Mouse (Mus musculus) layer of hippocampus, postnatal 25 days (tissue): ENCODE results near the gene Sfta2. TPM values are rescaled to one million over a fixed set of nuclear protein-coding genes. Genes with fewer than 3 reads are reported as not detected.
A peak's percentile ranks its signal among the peaks of the same experiment; 100 is the strongest.

Source experiments
- DNase-seq, 2 experiments: peaks; one replicate each; pipeline ENCODE4 v3.0.0; 2022; ENCODE audit warnings: mixed read lengths in 2 of 2, low spot score in 1 of 2; ENCODE audit errors: extremely low spot score in 1 of 2
- total RNA-seq, 2 experiments: library from RNA; stranded (reverse); gene quantifications; 2 replicates each; pipeline ENCODE4 v1.2.3; 2021

The Sfta2 gene
- total RNA-seq, 2 experiments from 2014 or later = not detected

DNA sequence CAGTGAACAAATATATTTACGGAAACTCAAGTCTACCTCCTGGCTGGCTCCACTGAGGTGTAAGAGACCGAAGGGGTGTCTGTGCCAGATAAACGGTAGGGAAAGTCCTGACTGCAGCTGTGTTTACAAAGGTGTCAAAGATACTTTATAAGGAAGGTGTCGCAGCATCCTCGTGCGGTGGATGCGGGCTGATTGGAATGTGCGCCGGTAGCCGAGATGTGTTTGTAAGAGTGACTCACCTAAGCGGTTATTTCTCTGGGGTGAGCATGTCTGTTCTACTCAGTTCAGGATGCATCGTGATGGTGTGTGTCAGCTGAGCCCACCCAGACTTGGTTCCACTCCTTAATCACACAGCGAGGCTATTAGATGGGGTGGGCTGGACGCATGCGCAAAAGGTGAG, 9.6 kb upstream of the Sfta2 start:
- no peak for DNase-seq

DNA sequence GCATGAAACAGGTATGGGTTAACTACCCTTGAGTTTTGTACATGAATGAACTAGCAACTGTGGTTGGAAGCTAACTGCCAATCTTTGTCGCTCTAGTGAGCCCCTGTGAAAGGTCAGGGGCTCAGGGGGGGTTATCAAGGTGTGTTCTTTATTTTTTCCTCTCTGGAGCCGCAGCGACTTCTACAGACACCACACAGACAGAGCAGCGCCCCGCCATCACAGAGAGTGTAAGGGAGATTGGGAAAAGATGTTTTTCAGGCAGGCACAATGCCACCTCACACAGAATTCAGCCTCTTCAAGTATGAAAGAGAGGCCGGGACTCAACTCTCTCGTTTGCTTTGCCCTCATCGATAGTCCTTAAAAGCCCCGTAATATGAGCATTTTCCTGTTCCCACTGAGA, 9.2 kb upstream of the Sfta2 start:
- no peak for DNase-seq

DNA sequence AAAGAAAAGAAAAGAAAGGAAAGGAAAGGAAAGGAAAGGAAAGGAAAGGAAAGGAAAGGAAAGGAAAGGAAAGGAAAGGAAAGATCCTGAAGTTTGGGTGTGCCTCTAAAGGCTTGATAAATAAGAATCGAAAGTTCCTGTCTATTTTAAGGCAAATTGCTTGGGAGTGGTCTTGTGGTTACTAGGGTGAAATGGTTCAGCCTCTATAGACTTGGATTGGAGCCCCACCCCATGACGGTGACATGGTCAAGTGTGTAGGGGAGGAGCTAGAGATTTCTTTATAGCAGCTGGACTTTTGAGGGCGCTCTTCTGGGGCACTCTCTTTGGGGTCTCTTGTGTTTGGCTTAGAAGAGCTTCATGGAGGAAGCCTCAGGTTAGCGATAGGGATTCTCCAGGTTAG, 7.6 kb upstream of the Sfta2 start:
- DNase-seq = no peak

DNA sequence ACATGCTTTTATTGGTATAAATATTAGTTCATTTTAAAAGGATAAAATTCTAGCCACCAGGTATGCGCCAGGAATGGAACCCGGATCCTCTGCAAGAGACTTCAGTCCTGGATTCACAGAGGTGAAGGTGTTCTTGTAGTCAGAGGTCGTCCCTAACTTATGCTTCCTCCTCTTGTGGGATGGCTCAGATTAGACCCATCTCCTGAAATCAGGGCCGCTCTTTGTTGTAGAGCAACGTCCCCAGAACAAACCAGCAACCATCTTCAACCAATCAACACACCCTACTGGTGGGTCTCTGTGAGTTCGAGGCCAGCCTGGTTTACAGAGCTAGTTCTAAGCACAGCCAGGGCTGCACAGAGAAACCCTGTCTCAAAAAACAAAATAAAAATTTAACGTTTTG, 6.9 kb upstream of the Sfta2 start:
- no peak for DNase-seq

DNA sequence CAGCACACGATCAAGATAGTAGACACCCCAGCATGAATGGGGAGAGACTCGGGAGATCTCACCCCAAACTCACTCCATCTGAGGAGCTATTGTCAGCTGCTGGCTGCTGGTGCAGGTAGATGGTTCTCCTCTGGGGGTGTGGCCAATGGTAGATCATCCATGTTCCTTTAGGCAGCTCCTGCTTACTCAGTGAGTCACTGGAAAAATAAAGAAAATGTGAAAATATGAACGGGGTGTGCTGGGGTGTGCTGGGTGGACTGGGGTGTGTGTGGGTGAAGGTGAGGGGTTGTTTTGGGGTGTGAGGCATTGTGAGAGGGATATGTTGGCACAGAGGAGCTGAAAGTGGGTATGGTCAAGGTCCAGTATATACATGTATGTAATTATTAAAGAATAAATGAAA, 4.0 kb upstream of the Sfta2 start:
- DNase-seq = no peak

DNA sequence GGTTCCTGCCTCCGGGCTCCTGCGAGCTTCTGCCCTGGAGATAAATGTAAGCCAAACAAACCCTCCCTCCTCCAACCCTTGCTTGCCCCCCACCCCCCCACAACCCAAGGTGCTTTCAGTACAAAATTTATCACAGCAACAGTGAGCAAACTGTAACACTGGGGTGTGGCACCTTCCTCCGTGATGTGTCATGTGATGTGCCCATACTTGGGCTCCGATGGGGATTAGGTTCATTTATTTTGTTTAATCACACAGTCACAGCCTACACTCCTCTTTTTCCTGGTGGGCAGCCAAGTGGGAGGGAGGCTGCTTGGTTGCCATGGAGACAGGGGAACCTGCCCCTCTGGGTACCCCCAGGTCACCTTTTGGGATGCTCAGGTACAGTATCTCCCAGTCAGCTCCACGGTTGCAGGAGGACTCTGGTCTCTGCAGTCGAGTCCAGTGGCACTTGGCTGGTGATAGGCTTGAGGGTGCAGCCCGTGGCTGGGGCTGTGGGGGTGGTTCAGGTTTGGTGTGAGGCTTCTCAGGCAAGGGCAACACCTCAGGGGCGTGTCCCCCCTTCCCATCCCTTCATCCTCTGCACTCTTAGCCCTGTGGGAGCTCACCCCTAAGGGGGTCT, 496 bp downstream of the Sfta2 start:
- no peak for DNase-seq

DNA sequence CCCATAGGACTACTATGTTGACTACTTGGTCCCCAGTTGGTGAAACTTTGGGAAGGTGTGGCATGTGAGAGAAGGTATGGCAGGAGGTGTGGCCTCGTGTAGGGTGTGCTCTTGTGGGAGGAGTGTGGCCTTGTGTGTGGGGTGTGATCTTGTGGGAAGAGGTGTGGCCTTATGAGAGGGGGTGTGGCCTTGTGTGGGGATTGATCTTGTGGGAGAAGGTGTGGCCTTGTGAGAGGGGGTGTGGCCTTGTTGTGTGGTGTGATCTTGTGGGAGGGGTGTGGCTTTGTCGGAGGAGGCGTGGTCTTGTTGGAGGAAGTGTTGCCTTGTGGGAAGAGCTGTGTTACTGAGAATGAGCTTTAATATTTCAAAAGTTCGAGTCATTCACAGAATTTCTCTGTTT, 15.8 kb downstream of the Sfta2 start:
- DNase-seq = no peak

DNA sequence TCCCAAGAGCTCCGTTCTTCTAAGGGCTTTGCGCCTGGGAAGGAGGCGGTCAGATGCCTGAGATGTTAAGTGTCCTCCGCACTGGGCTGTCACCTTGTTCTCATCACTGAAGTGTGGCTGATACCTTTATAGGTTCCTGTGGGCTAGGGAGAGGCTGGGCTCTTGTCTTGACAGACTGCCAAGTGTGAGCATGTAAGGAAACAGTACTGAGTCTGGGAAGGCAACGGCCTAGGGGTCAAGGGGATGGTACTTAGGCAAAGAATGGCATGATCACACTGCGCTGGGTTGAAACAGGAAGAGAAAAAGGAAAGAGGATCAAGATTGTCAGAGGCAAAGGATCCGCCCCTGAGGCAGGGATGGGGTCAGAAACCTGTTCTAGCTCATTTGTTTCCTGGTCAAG, 25.2 kb downstream of the Sfta2 start, which contains the start of gene Gm9573:
Gm9573 (minus strand) TSS at position 101 of the 400 bp plus-strand sequence.
- DNase-seq = no peak

DNA sequence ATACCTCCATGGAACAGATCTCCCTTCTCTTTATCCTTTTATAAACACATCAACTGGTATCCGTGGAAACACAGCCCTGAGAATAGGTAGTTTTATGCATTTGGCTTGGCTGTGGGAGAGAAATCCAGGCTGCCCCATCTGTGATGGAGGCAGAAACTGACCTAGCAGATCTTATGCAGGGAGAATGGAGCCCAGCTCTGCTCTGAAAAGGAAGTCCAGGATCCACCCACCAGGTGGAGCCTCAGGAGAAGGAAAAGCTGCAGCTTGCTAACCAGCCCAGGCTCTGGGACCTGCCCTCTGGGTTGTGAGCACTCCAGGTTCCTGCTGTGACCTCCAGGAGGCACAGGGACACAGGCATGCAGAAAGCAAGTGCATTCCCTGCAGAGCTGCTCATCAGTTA, 32.6 kb downstream of the Sfta2 start:
- DNase-seq = peak in 1 of 2 experiments; percentile 17

DNA sequence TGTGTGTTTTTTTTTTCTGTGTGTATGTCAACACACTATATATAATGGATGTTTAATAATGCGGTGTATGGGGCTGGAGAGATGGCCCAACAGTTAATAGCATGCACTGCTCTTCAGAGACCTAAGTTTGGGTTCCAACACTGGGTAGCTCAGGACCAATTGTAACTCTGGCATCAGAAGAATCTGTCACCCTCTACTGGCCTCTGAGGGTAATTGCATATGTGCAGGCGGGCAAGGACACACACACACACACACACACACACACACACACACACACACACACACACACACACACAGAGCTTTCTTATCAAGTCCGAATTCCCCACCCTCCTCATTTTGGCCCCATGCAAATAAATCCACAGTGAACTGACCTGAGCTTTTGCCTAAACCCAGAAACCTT, 33.9 kb downstream of the Sfta2 start:
- DNase-seq = no peak

DNA sequence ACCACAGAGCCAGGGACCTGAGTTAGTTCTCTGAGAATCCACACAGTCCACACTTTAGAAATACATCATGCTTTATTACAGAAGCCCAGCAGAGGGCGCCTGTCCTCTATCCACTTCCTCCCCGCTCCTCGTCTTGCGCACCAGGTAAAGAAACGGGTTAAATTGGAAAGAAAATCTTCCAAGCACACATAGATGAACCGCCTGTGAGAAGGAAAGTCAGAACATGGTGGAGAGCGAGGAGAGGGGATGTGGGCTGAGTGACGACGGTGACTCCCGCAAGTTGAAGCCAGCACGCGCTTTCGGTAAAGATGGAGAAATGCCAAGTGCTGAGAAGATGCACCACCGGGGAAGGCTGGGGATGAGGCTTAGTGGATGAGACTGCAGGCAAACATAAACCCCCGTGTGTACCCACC, 34.4 kb downstream of the Sfta2 start:
- peak; percentile 54 to 78 for DNase-seq

DNA sequence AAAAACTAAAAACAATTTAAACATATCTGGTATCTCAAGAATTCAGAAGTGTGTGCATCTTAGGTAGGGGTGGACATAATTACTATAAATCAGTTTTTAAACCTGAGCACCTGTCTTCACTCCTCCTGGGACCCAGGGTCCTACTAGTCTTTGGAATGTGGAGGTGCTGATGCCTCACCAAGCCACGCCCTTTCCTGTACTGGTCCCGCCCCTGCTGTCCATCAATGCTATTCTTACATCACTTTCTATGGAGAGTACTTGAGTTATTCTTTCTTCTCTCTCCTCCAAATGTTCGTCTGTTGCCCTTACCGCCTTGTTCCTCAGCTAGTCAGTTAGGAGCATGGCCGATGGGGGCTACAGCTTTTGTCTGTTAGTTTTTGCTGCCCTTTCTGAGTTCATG, 35.0 kb downstream of the Sfta2 start:
- no peak for DNase-seq

DNA sequence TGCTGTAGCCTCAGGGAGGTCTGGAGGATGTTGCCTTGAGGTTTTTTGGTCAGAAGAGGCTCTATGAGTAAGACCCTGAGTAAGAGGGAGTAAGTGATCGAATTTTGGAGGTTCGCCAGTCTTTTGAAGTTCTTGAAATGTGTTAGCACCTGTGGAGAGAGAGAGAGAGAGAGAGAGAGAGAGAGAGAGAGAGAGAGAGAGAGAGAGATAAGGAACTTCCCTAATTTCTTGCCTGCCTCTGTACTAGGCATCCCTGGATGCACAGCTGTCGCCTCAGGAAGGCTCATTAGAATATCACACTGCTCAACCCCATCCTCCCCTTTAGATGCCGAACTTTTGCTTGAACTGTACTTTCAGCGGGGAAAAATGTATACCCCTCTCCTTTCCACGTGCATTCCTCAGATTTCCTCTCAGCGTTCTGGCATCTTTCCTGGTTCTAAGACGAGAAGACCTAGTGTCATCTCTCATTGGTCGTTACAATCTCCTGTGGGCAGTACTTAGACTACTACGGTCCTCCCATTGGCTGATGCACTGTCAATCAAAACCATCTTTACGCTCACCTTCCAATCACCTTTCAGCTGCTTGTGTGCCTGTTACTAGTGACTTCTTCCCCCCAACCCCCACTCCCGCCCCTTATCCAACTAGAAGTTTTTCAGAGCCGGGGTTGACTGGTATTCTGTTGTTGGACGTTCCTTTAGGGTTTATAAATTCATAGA, 37.3 kb downstream of the Sfta2 start:
- peak in 1 of 2 experiments; percentile 45 for DNase-seq

DNA sequence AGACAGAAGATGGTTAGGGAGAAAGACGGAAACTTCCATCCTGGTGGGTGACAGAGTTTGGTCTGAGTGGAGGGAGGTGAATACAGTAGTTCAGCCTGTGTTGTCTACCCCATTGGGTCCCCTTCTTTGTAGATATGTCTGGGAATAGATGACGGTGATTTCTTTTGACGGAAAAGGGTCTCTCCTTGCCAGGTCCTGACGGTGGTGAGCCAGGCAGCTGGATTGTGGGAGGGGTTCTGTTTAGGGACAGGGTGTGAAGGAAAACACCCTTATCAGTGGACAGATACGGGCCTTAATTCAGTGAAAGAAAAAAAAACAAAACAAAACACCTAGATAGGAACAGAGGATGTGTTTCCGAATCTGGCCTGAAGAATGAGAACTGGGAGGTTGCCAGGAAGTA, 38.0 kb downstream of the Sfta2 start:
- no peak for DNase-seq

DNA sequence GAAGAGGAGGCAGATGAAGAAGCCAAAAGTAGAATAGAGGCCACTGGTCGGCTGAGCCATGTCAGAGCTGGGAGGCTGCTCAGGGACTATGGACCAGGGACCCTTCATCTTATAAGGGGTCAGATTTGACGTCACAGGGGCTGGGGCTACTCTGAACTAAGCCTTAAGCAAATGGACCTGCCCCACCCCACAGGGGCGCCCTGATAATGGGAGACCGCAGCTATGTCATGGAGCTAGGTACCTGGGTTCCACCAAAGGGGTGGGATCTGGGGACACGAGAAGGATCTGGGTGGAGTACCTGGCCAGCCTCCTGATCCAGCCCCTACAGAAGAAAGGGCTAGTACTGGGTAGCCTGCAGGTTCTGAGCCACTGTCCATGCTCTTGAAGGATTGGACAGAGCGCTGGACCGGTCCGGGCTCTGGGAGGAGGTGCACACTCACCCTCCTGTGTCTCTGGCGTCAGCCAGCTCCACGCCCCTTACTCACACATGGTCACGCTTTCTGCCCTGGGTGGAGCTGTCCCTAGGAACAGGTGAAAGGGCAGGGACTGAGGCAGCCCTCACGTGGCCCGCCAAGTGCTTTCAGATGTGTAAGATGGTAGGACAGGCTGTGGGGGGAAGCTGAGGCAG, 42.4 kb downstream of the Sfta2 start, which contains the start of gene Mucl3:
Mucl3 (minus strand) TSS at position 87 of the 628 bp plus-strand sequence.
- DNase-seq = no peak

DNA sequence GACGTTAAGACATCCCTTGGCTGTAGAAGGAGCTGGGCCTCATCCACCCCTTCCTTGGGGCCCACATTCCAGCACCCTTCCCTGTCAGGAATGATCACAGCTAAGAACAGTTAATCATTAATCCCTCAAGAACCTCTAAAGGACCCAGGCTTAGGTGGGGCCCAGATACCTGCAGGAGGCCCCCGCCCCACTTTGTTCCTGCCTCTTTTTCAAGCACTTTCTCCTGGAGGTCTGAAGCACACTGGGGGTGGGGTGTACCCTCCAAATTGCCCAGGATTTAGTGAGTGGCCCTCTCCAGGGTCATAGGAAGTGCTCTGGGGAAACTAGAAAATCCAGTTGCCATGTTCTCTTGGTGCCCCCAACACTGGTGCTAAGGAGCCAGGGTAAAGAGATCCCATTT, 48.1 kb downstream of the Sfta2 start:
- no peak for DNase-seq

DNA sequence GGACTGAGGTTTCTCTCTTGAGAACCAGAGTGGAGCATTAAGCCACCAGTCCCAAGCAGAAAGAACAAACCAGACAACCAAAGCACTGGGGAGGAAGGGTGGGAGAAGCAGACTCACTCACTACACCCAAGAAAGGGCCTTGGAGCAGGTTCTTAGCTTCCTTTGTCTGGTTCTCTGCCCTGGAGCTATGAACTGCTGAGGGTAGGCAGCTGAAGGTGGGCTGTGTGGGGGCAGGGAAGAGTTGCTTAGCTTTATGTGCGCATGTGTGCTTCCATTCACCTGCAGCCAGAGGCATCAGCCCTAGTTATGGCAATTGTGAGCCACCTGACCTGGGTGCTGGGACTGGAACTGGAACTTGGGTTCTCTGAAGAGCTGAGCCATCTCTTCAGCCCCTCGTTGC, 51.7 kb downstream of the Sfta2 start:
- no peak for DNase-seq

DNA sequence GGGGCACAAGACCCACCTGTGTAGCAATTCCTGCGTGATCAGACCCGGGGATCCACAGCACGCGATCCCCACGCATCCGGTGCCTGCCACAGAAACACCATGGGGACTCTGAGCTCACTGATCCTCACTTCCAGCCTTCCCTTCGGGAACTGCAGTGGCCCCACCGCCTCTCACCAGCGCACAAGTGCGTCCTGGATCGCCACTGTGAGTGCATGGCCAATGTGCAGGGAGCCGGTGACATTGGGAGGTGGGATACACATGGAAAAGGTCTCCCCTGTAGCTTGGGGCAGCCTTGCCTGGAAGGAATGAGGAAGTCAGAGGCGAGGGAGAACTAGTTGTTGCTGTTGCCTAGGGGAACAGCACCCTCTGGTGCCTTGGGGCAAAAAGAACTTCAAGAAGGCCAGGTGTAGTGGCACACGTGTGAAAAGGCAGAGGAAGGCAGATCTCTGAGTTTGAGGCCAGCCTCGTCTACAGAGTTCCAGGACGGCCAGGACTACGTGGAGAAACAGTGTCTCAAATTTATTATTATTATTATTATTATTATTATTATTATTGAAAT, 64.7 kb downstream of the Sfta2 start:
- no peak for DNase-seq

DNA sequence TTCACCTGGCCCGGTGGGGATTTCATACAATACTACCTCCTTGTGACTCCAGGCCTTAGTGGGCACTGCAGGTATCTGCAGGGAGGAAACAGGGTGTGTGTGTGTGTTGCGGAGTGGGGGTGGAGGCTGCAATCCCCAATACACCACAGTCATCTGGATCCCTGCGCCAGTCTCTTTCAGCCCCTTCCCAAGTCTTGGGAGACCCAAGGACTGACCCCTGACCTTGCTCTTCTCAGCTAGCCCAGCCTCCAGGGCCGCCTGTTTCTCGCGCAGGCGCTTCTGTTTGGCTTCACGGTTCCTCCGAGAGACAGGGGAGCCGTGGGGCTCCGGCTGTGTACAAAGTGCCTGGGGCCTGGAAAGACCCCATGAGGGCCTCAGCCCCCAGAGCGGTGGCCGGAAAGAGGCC, 65.5 kb downstream of the Sfta2 start:
- DNase-seq = peak in 1 of 2 experiments; percentile 28

DNA sequence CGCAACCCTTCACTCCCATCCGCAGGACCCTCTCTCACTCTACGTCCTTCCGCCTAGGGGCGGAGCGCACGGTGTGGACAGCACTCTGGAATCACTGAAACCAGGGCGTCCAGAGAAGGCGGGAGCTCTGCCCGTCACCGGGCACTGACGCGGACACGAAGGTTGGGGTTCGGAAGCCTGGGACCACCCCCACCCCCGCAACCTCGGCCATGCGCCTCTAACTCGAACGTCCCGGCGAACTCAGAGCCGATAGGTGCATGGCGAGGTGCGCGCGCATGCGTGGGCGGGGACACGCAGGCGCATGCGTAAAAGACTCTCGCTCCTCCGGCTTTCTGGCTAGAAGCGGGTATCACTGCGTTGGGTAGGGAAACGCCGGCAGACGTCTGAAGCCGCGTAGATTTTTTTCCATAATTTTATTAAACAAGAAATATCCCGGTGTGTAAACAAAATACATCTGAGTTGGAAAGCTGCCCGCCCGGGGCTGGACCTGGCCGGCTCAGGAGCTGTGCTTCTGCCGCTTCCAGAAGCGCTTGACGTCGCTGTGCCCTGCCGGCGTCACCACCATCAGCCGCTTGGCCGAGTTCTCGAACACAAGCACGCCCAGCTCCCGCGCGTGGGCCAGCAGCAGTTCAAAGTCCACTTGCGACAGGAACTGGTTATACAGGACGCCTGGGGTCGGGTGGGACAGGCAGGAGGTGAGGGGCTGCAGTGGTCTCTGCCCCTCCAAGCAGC, 66.2 kb downstream of the Sfta2 start, which contains the start of gene Vars2:
Vars2 (minus strand) TSS at position 259 of the 732 bp plus-strand sequence.
- DNase-seq = peak; percentile 96 to 97

DNA sequence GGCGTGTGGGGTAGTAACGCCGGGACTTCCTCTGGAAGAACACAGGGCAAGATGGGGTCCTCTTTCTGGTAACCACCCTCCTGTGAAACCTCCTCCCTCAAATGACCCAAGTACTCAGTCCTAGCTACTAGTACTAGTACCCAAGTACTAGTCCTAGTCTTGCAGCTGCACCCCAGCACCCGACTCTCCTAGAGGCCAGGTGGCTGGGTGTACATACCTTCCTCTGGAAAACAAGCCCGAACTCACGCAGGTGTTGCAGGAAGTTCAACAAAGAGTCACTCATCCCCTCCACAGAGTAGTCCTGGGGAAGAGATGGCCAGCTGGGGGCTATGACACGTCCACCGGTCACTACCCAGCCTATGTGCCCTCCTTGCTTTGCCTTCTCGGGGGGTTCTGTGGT, 68.4 kb downstream of the Sfta2 start:
- DNase-seq = no peak
